Mouse (Mus musculus): Measurements from ENCODE around the gene Usp53. TPM values are rescaled to one million over a fixed set of nuclear protein-coding genes. Genes with fewer than 3 reads are reported as not detected.

Usp53 gene
- 6.0 and 6.2 TPM in 2 replicates for polyA plus RNA-seq (2016; fragmentation: Nextera tagmentation; extraction: Ambion mirVana)

DNA sequence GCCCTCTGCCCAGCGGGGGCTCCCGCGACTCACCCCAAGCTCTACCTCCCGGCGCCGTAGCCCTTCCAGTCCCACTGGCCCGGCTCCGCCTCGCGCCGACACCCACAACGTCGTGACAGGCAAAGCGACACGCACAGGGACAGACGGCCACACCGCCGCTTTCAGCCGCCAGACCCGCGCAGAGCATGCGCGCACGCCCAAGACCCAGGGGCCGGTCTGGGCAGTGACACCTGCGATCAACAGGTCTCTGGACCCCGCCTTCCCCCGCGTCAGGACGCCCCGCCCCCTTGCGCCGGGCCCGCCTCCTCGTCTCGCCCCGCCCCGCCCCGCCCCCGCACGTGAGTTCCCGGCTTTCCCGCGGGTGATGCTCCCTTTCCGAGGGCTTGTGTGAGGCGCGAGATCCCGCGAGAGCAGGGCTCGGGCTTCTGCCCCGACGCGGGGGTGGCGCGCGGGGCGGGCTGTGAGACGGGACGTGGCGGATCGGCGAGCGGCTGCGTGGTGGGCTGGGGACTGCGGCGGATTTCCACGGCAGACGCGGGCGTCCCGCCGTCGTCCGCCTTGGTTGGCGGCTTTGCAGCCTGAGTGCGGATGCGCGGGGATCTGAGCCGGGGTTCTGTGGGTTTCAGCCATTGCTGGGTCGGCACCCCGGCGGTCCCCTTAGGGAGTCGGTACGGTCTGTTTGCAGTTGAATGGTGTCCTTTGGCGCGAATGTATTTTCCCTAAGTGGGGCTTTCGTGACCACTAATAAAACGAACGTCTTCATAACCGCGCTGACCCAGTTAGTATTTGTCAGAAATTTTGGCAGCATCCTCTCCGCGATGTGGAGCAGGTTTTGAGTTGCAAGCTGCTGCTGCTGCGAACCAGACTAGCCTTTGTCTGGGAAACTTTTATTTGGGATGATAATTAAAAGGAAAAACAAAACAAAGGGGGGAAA is at the start of gene Usp53:
Gene Usp53 (minus strand): TSS at position 262 of the 934 bp plus-strand sequence.
- Histone ChIP-seq H3K4me2 (replicated peaks) (peak within 1 kb of the TSS; percentile 75), H3K36me3 (no peaks in the 10 kb centered on the region), H3K27me3 (no peaks in the 10 kb centered on the region), H3K9me3 (replicated peaks) (no peaks in the 10 kb centered on the region), H3K4me3 (peak within 1 kb of the TSS; percentile 85), H3K4me1 (peaks cover 2% of the 10 kb centered on the region; the same call in 1 of the 2 replicates), H3K27ac (peak within 1 kb of the TSS; percentile 95), H3K9ac (peak within 1 kb of the TSS; percentile 83)
- ATAC-seq (ENCODE audit: low FRiP score): peak; percentile 98
- WGBS: under 1% methylated on average over 92 of the region's 94 CpGs

DNA sequence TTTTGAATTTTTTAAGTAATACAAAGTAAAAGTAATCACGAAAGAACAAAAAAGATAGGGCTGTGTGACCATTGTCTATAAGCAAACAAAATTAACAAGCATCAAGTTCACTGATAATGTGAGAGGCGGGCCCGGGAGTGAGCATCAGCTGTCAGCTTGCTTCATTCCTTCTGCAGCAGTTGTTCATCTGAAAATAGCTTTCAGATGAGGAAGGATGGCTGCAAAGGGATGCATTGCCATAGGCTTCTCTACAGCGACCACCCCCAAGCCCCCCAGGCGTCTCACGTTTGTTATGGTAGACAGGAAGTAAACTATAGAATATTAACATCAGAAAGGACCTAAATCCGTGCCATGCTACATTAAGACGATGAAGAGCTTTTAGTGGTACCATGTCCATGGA is 49.5 kb upstream of the Usp53 start:
- no peak overlapping the region for H3K4me3 ChIP-seq
- 62% methylated on average over 8 of the region's 8 CpGs for WGBS
- no peak overlapping the region for H3K9ac ChIP-seq
- no peaks in the 10 kb centered on the region for H3K27me3 ChIP-seq
- H3K36me3 ChIP-seq: no peaks in the 10 kb centered on the region
- H3K9me3 ChIP-seq (replicated peaks): no peaks in the 10 kb centered on the region
- ATAC-seq (ENCODE audit: low FRiP score): no peak
- H3K4me1 ChIP-seq: no peaks in the 10 kb centered on the region
- H3K4me2 ChIP-seq (replicated peaks): no peak overlapping the region
- no peak overlapping the region for H3K27ac ChIP-seq

DNA sequence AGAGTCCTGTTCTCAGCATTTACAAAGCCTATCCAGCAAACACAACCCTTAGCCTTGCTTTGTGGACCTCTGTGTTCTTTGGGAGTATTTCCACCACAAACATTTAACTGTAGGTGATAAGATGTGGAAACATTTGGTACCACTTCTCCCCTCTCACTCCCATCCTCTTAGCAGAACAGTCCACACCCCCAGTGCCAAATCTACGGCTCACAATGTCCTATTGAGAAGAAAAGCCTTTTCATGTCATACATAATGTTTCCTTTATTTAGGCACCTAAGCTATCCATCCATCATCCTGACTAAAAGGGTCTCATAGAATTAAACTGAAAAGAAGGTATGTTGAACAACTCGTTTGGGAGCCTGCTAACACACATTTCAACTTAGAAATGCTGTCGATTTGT is 41.3 kb upstream of the Usp53 start:
- no peak overlapping the region for H3K27ac ChIP-seq
- no peak overlapping the region for H3K4me3 ChIP-seq
- WGBS: 41% methylated on average over 3 of the region's 3 CpGs
- no peak for ATAC-seq (ENCODE audit: low FRiP score)
- H3K4me2 ChIP-seq (replicated peaks): no peak overlapping the region
- no peaks in the 10 kb centered on the region for H3K27me3 ChIP-seq
- H3K9ac ChIP-seq: no peak overlapping the region
- H3K9me3 ChIP-seq (replicated peaks): no peaks in the 10 kb centered on the region
- H3K4me1 ChIP-seq: no peaks in the 10 kb centered on the region
- no peaks in the 10 kb centered on the region for H3K36me3 ChIP-seq

DNA sequence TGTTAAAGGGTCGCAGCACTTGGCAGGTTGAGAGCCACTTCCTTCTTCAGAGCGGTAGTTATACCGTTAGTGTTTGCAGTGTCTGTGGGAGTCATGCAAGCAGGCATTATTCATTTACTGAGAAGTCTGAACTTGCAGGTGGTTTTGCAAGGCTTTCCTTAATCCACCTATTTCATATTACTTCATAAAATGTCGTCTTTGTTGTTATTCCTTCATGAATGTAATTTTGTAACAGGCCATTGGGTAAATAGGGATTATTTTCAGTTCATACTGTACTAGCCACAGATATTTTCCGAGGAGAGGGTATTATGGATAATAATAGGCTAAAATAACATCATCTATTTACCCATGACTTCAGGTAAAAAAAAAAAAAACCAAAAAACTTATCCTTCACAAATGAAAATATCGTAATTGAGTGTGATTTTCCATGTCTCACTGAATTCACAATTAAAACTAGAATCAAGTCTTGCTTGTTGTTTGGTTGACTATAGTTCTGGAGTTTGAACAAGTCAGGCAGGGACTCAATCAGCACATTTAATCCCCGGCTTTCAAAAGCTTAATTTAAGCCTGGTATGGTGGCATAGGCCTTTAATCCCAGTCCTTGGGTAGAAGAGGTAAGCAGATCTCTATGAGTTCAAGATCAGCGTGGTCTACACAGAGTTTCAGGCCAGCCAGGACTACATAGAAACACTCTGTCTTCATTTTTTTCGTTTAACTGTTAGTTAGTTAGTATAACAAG is 40.4 kb upstream of the Usp53 start:
- Histone ChIP-seq H3K4me3 (no peak overlapping the region), H3K36me3 (no peaks in the 10 kb centered on the region), H3K9ac (no peak overlapping the region), H3K4me1 (no peaks in the 10 kb centered on the region), H3K4me2 (replicated peaks) (no peak overlapping the region), H3K27me3 (no peaks in the 10 kb centered on the region), H3K27ac (no peak overlapping the region), H3K9me3 (replicated peaks) (no peaks in the 10 kb centered on the region)
- 89% methylated on average over 9 of the region's 9 CpGs for WGBS
- ATAC-seq (ENCODE audit: low FRiP score): no peak

DNA sequence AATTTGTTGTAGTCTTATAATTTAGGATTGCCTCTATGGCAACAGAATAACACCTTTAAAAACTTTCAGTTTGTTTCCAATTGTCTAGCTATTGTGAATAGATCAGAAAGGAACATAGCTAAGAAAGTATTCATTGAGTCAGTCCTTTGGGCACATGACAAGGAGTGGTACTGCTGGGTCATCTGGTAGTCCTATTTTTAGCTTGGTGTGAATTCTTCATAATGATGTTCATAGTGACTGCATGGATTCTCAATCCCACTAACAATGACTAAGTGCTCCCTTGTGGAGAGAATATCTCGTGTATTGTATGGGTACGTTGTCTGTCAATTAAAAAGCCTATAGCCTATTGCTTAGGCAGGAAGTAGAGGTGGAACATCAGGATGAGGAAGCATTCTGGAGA is 34.5 kb upstream of the Usp53 start:
- no peak overlapping the region for H3K27ac ChIP-seq
- H3K4me2 ChIP-seq (replicated peaks): no peak overlapping the region
- 94% methylated on average over 2 of the region's 2 CpGs for WGBS
- no peak for ATAC-seq (ENCODE audit: low FRiP score)
- H3K4me1 ChIP-seq: no peaks in the 10 kb centered on the region
- no peaks in the 10 kb centered on the region for H3K36me3 ChIP-seq
- H3K27me3 ChIP-seq: no peaks in the 10 kb centered on the region
- H3K4me3 ChIP-seq: no peak overlapping the region
- H3K9ac ChIP-seq: no peak overlapping the region
- no peaks in the 10 kb centered on the region for H3K9me3 ChIP-seq (replicated peaks)

DNA sequence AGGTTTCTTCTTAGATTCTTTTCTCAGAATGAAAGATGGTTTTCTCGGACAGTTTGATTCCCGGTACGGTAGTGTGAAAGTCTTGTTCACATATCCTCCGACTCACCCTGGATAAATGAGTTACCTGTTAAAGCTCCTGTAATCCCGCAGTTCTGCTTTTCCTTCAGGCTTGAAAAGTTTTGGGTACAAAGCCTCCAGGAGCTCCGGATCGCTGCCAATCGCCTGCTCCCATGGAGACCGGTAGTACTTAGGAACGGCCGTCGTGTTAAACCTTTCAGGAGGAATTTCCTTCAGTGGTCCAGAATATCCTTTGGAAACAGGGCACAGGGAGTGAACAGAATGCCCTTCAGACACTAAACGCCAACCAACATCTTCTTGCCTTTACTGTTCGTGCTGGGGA is 29.2 kb upstream of the Usp53 start:
- no peaks in the 10 kb centered on the region for H3K4me1 ChIP-seq
- ATAC-seq (ENCODE audit: low FRiP score): no peak
- no peak overlapping the region for H3K9ac ChIP-seq
- no peaks in the 10 kb centered on the region for H3K27me3 ChIP-seq
- H3K9me3 ChIP-seq (replicated peaks): no peaks in the 10 kb centered on the region
- 86% methylated on average over 14 of the region's 14 CpGs for WGBS
- no peak overlapping the region for H3K27ac ChIP-seq
- no peak overlapping the region for H3K4me3 ChIP-seq
- no peaks in the 10 kb centered on the region for H3K36me3 ChIP-seq
- H3K4me2 ChIP-seq (replicated peaks): no peak overlapping the region

DNA sequence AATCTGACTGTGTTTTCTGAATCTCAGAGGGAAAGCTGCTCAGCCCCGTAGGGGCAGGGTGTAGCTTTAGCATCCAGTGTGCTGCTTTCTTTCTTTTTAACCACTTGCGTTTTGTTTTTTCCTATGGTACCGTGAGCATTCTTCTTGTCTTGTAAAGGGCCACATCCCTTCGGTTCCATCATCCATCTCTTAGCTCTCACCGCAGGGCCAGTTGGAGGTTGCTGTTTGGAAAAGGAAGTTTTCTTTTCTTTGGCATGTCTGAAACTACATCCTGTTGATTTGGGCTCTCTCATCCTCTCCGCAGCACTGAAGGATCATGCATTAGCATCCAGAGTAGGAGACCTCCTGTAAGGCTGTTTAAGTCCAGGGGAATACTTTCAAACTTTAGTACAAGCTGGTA is 25.1 kb upstream of the Usp53 start:
- no peaks in the 10 kb centered on the region for H3K36me3 ChIP-seq
- no peak for ATAC-seq (ENCODE audit: low FRiP score)
- no peaks in the 10 kb centered on the region for H3K27me3 ChIP-seq
- H3K27ac ChIP-seq: no peak overlapping the region
- 45% methylated on average over 6 of the region's 6 CpGs for WGBS
- no peak overlapping the region for H3K4me3 ChIP-seq
- H3K4me2 ChIP-seq (replicated peaks): no peak overlapping the region
- H3K4me1 ChIP-seq: no peaks in the 10 kb centered on the region
- no peak overlapping the region for H3K9ac ChIP-seq
- no peaks in the 10 kb centered on the region for H3K9me3 ChIP-seq (replicated peaks)

DNA sequence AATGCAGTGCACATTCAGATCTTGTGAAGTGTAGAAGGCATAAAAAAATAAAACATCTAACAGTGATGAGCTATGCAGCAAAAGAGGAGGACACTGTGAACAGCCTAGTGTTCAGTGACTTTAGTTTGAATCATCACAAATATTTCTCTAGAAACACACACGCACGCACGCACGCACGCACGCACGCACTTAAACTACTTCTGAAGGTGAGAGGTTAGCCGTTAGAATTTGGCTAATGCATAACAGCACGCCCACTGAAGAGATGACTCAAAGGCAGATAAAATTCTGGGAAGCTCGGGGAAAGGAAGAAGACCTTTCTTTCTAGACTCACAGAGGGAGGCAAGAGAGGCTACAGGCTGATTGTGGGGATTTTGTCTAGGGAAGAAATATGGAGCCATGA is 23.1 kb upstream of the Usp53 start:
- ATAC-seq (ENCODE audit: low FRiP score): no peak
- no peak overlapping the region for H3K4me2 ChIP-seq (replicated peaks)
- H3K36me3 ChIP-seq: no peaks in the 10 kb centered on the region
- no peak overlapping the region for H3K27ac ChIP-seq
- H3K27me3 ChIP-seq: no peaks in the 10 kb centered on the region
- no peaks in the 10 kb centered on the region for H3K4me1 ChIP-seq
- WGBS: 83% methylated on average over 10 of the region's 10 CpGs
- no peak overlapping the region for H3K9ac ChIP-seq
- no peak overlapping the region for H3K4me3 ChIP-seq
- no peaks in the 10 kb centered on the region for H3K9me3 ChIP-seq (replicated peaks)

DNA sequence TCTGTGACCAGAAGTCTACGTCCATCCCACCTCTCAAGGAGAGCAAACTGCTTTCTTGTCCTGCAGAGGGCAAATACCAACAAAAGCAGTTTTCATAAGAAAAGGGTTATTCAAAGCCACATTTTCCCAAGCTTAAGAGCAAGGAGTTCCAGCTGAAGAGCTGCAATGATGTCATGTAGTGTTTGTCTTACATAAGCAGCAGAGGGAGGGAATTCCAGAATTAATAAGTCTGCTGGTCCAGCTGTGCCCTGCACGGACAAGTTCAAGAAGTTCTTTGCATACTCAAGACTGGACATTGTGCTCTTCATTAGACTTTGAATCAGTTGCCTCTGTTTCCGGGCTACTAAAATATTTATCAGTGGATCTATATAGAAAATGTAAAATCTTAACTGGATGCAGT is 16.7 kb upstream of the Usp53 start:
- no peak for ATAC-seq (ENCODE audit: low FRiP score)
- no peak overlapping the region for H3K4me2 ChIP-seq (replicated peaks)
- H3K4me3 ChIP-seq: no peak overlapping the region
- WGBS: 64% methylated on average over 3 of the region's 3 CpGs
- no peak overlapping the region for H3K27ac ChIP-seq
- no peaks in the 10 kb centered on the region for H3K9me3 ChIP-seq (replicated peaks)
- no peaks in the 10 kb centered on the region for H3K4me1 ChIP-seq
- no peak overlapping the region for H3K9ac ChIP-seq
- no peaks in the 10 kb centered on the region for H3K27me3 ChIP-seq
- H3K36me3 ChIP-seq: no peaks in the 10 kb centered on the region

DNA sequence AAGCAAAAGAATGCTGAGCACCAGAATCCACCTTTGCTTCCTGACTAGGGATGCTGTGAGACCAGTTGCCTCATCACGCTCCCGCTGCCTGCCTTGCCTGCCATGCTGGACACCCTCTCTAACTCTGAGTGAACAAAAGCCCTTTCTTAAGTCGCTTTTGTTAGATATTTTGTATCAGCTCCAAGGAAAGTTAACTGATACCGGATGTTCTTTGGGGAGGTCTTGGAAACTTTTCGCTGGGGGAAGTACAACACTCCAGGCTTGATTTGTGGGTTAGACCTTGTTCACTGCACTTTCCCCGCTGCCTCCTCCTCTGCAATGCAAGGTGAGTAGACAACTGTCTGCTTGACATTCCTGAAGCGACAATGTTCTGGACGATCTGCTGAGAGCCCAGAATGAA is 14.2 kb upstream of the Usp53 start:
- no peak overlapping the region for H3K4me2 ChIP-seq (replicated peaks)
- ATAC-seq (ENCODE audit: low FRiP score): no peak
- no peaks in the 10 kb centered on the region for H3K4me1 ChIP-seq
- no peaks in the 10 kb centered on the region for H3K9me3 ChIP-seq (replicated peaks)
- H3K9ac ChIP-seq: no peak overlapping the region
- 73% methylated on average over 8 of the region's 8 CpGs for WGBS
- no peaks in the 10 kb centered on the region for H3K36me3 ChIP-seq
- H3K4me3 ChIP-seq: no peak overlapping the region
- no peak overlapping the region for H3K27ac ChIP-seq
- H3K27me3 ChIP-seq: no peaks in the 10 kb centered on the region

DNA sequence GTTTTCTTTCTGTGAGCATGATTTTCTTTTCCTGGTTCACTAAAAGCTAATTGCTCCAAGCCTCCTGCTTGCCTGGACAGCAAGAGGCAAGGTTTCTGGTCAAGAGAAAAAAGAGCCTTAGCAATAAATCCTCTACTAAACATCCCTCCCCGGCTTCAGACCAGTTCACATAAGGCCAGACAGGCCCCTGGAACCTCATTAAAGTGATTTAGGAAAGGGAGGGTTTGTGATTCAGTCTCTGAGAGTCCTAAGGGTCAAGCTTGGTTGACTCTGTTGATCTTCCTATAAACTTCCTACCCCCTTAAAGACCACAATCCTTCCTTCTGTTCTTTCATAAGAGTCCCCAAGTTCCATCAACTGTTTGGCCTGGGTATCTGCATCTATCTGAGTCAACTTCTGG is 12.7 kb upstream of the Usp53 start:
- H3K36me3 ChIP-seq: no peaks in the 10 kb centered on the region
- H3K4me2 ChIP-seq (replicated peaks): no peak overlapping the region
- no peak overlapping the region for H3K9ac ChIP-seq
- H3K9me3 ChIP-seq (replicated peaks): no peaks in the 10 kb centered on the region
- no peak overlapping the region for H3K27ac ChIP-seq
- no peak for ATAC-seq (ENCODE audit: low FRiP score)
- no peak overlapping the region for H3K4me3 ChIP-seq
- no peaks in the 10 kb centered on the region for H3K4me1 ChIP-seq
- no peaks in the 10 kb centered on the region for H3K27me3 ChIP-seq
- 82% methylated on average over 1 of the region's 1 CpGs for WGBS

DNA sequence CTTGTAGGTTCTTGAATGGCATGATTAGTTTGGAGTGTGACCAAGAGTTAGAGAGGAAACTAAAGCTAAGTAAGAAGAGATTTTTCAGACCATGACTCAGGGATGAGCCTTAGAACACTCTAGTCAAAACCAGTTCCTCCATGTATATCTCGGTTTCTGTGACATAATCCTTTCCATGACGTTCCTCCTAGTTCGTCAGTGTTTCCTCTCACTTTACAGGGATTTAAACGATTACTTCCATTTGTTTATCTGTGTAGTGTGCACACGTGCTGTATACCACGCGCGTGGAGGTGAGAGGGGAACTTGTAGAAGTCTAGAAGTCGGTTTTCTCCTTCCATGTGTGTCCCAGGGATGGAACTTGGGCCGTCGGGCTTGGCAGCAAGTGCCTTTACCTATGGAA is 2.6 kb upstream of the Usp53 start:
- 90% methylated on average over 11 of the region's 11 CpGs for WGBS
- Histone ChIP-seq H3K27ac (no peak overlapping the region), H3K4me3 (no peak overlapping the region), H3K36me3 (no peaks in the 10 kb centered on the region), H3K27me3 (no peaks in the 10 kb centered on the region), H3K9ac (no peak overlapping the region), H3K9me3 (replicated peaks) (no peaks in the 10 kb centered on the region), H3K4me1 (peaks cover 2% of the 10 kb centered on the region; the same call in 1 of the 2 replicates), H3K4me2 (replicated peaks) (no peak overlapping the region)
- no peak for ATAC-seq (ENCODE audit: low FRiP score)
